Mouse (Mus musculus) embryonic fibroblast, embryonic 13.5 days (primary cell): ENCODE results near the gene Krtap3-2. TPM values are rescaled to one million over a fixed set of nuclear protein-coding genes. Genes with fewer than 3 reads are reported as not detected.

Source experiments
- H3K27ac ChIP-seq: 2 replicates; pipeline ENCODE4 v1.5.1; 2012; ENCODE audit warnings: low read length, control low read depth, inconsistent platforms; ENCODE audit not compliant: insufficient read depth
- H3K4me1 ChIP-seq: 2 replicates; pipeline ENCODE4 v1.6.1; 2011; ENCODE audit warnings: low read length; ENCODE audit not compliant: control insufficient read depth, insufficient read depth
- H3K4me3 ChIP-seq: 2 replicates; pipeline ENCODE4 v1.5.1; 2011; ENCODE audit warnings: mild to moderate bottlenecking, control low read depth, low read length; ENCODE audit not compliant: insufficient read depth
- CTCF ChIP-seq: IDR thresholded peaks from 2 replicates; pipeline ENCODE4 v1.5.1; 2011; ENCODE audit warnings: mild to moderate bottlenecking, control low read depth, low read length, moderate library complexity, borderline replicate concordance; ENCODE audit not compliant: insufficient read depth
- POLR2A ChIP-seq: IDR thresholded peaks from 2 replicates; pipeline ENCODE4 v1.6.1; 2011; ENCODE audit warnings: low read depth, mild to moderate bottlenecking, control low read depth, low read length, moderate library complexity
- polyA plus RNA-seq: library from polyadenylated mRNA; stranded (reverse); fragments of >200 nt; gene quantifications from 2 replicates; pipeline ENCODE4 v1.2.4, GENCODE M21; 2011; ENCODE audit warnings: low read depth; ENCODE audit not compliant: missing spikeins, insufficient read length

The Krtap3-2 gene
- polyA plus RNA-seq, 1 experiment, result not detected

GRCm38 (mm10) chr11:99573164-99573563 is 16.5 kb upstream of the Krtap3-2 start:
- Histone ChIP-seq H3K4me1 (peaks cover under 1% of the 10 kb centered on the region; the same call in 1 of the 2 replicates), H3K27ac (peak overlapping the region; percentile 81), H3K4me3 (no peak overlapping the region)
- TF ChIP-seq POLR2A, result no peak
- no peak for TF ChIP-seq CTCF

DNA sequence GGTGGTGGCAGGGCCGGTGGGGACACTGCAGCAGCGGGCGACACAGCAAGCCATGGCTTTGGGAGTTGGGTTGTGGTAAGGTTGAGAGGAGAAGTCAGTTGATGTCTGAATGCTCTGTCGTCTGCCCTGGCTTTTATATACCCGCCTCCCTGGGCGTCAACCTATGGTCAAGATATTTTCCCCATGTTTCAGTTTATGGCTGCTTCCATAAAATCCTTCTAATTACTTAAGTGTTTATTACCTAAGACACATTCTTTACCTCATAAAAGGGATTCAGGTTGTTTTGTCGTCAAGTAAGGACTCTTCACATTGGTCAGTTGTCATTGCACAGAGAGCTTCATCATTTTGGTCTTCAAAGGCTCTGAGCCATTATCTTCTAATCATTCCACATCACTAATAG is 9.9 kb upstream of the Krtap3-2 start, which contains the start of gene Krtap3-1:
TSS of gene Krtap3-1 (minus strand) at position 101 of the 400 bp plus-strand sequence.
- Histone ChIP-seq H3K27ac (no peak within 1 kb of the TSS), H3K4me3 (no peak within 1 kb of the TSS), H3K4me1 (peaks cover 4% of the 10 kb centered on the region; the same call in 1 of the 2 replicates)
- no peak for TF ChIP-seq CTCF
- TF ChIP-seq POLR2A, result no peak

- Histone ChIP-seq H3K4me3 (no peak overlapping the region), H3K4me1 (peaks cover 9% of the 10 kb centered on the region; the same call in 1 of the 2 replicates), H3K27ac (no peak overlapping the region)
- TF ChIP-seq POLR2A (no peak), CTCF (no peak)
Observed at GRCm38 (mm10) chr11:99562580-99562979, 5.9 kb upstream of the Krtap3-2 start.

GRCm38 (mm10) chr11:99559366-99559765 is 2.7 kb upstream of the Krtap3-2 start, which contains the start of gene Gm11939:
Gene Gm11939, minus strand, starts transcription at chr11:99559466.
- no peak within 1 kb of the TSS for H3K4me3 ChIP-seq
- H3K27ac ChIP-seq, result no peak within 1 kb of the TSS; the same call in 1 of the 2 replicates
- TF ChIP-seq CTCF, result no peak
- H3K4me1 ChIP-seq, result peaks cover 7% of the 10 kb centered on the region; the same call in 1 of the 2 replicates

- Histone ChIP-seq H3K27ac (peak overlapping the region; percentile 34; the same call in 1 of the 2 replicates), H3K4me1 (peaks cover 9% of the 10 kb centered on the region; the same call in 1 of the 2 replicates), H3K4me3 (no peak overlapping the region)
- TF ChIP-seq CTCF, result no peak
- TF ChIP-seq POLR2A, result no peak
Observed at GRCm38 (mm10) chr11:99557976-99558745, 1.5 kb upstream of the Krtap3-2 start.

DNA sequence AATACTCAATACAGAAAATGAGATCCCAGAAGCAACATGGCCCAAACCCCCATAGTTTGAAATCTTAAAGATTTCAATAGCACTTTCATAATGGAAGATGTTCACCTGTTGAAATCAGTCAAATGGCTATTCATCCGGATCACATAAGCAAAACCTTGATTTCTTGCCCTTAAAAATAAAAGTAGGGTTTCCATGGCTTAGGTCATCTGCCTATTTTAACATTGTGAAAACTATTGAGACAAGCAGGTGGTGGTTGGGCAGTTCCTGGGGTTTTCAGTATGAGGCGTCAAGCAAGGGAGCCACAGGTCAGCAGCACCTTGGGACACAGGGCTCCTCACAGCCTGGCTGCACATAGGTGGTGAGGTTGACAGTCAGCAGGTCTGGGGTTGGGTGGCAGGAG is 458 bp downstream of the Krtap3-2 start:
- TF ChIP-seq POLR2A (no peak), CTCF (no peak)
- Histone ChIP-seq H3K27ac (no peak overlapping the region), H3K4me3 (no peak overlapping the region), H3K4me1 (peaks cover 7% of the 10 kb centered on the region; the same call in 1 of the 2 replicates)

GRCm38 (mm10) chr11:99550765-99551164 is 5.9 kb downstream of the Krtap3-2 start, which contains the start of gene Krtap3-3:
Gene Krtap3-3, minus strand, starts transcription at chr11:99550865.
- Histone ChIP-seq H3K4me1 (0 out of 2 replicates have a peak, but pooled peaks cover 2% of the 10 kb centered on the region), H3K27ac (no peak within 1 kb of the TSS), H3K4me3 (no peak within 1 kb of the TSS)
- TF ChIP-seq CTCF (no peak), POLR2A (no peak)

DNA sequence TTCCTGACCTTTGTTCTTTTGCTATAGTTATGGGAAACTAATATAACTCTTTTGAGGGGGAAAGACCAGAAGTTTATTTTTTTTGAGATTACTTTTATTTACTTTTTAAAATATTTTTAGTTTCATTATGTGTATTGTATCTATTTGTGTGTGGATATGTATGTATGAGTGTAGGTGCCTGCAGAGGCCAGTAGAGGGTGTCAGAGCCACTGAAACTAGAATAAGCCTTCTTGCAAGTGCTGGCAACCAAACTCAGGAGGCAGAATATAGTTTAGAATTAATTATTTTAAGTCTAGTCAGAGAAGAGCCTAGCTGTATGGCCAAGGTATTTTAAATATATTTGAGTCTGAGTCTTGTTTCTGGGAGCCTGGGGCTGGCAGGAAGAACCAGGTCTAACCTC is 8.8 kb downstream of the Krtap3-2 start:
- H3K27ac ChIP-seq, result no peak overlapping the region
- no peaks in the 10 kb centered on the region for H3K4me1 ChIP-seq
- TF ChIP-seq CTCF (no peak), POLR2A (no peak)
- no peak overlapping the region for H3K4me3 ChIP-seq

DNA sequence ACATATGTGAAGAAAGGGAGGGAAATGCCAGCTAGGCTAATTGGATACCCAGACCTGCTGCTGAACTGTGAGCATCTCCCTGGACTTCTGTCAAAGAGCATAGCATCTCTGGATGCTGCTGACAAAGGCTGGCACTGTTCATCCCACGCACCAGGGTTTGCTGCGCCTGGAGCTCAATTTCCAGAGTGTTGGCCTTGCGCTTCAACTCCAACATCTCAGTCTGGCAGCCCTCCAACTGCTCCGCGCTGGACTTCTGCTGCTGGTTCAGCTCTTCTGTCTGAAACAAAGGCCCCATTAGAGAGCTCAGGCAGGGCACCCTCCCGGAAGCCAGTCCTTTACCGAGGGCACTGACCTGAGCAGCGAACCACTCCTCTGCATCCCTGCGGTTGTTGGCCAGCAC is 16.9 kb downstream of the Krtap3-2 start:
- Histone ChIP-seq H3K4me3 (no peak overlapping the region), H3K27ac (no peak overlapping the region), H3K4me1 (no peaks in the 10 kb centered on the region)
- TF ChIP-seq POLR2A (no peak), CTCF (no peak)

DNA sequence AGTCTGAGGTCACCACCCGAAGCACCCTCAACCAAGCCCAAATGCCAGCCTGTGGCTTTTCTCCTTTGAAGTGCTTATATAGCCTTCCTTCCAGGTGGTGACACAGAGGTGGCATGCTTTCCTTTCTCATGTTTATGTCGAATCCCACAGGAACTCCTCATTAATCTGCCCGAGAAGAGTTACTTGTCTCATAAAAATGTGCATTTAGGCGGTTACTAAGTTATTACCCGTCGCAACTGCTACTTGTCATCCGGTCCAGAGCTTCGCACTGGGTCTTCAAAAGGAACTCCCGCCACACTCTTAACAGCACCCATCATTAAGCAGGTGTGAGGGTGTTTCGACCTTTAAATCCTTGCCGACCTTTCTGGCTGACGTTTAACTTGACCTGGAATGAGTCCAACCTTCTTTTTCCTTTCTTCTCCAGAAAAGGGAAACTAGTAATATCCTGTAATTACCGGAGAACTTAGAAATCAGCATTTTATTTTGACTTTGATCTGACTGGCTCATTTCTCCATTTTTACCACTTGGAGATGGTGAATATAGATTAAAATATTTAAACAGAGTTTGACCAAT is 35.3 kb downstream of the Krtap3-2 start, which contains the start of gene Krt39:
TSS of gene Krt39 (minus strand) at position 51 of the 573 bp plus-strand sequence.
- no peak for TF ChIP-seq POLR2A
- no peak for TF ChIP-seq CTCF
- H3K4me1 ChIP-seq, result peaks cover 4% of the 10 kb centered on the region; the same call in 1 of the 2 replicates

More for the DNA sequence above, 35.3 kb downstream of the Krtap3-2 start, which contains the start of gene Krt39:
- Histone ChIP-seq H3K4me3 (no peak within 1 kb of the TSS), H3K27ac (no peak within 1 kb of the TSS)
